Comparison of ENCODE assay signal across 9 mouse cellular contexts in the genomic region with DNA sequence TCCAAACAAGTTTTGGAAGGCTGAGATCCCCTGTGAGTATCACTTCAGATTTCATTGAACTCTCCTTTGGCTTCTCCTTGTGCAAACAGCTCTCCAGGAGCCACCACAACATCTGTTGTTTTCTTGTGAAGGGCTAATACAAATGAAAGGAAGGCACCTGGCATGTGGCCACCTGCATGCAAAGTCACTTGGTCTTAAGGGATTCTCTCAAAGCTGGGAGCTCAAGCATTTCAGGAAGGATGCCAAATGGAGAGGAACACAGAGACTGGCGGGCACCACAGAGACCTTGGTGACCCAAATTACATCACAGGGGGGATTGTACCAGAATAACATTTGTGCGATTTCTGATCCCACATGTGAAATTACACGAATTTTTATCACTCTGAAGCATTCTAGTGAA.
A peak's percentile ranks its signal among the peaks of the same experiment; 100 is the strongest.
DNase-seq lines count a peak whose midpoint lies in the region; ATAC-seq lines count a peak whose summit lies in the region.
"Had no signal": no experiment of that assay in that cellular context is flagged by ENCODE, and none has a peak within 500 bp of the region (broad histone marks: within the 10 kb centered on the region; RNA-seq: fewer than 3 reads in every experiment).

No protein-coding gene starts in this region.

- no peak for ATAC-seq in CD4-positive, CD25-positive, alpha-beta regulatory T cell, adult 4 months

- peak; percentile 36 to 46 for DNase-seq in heart, adult 18-20 months
- no peak for DNase-seq in heart, postnatal 4 days
- DNase-seq in right cerebral cortex, postnatal 10 days (ENCODE audit: low spot score in 2 of 2) = peak; percentile 26 to 34
- DNase-seq in right cerebral cortex, postnatal 4 days = no peak
- DNase-seq in cerebellum, postnatal 36 days = peak; percentile 56 to 58
- no peak for DNase-seq in thymus, postnatal 0 days (ENCODE audit: low spot score)
- DNase-seq: kidney, adult 8-10 months; lung, adult 2 months had no signal

Comparison
In these comparisons a context has a peak if more than half of its experiments do, and no peak if none do; other contexts are left out.
1. DNase-seq: peak in heart, adult 18-20 months (2 of 2), right cerebral cortex, postnatal 10 days (2 of 2) and cerebellum, postnatal 36 days (2 of 2); none in heart, postnatal 4 days (single experiment), right cerebral cortex, postnatal 4 days (single experiment) and thymus, postnatal 0 days (single experiment).